Mouse (Mus musculus) megakaryocyte progenitor cell, adult 5-6 weeks (primary cell): ENCODE data around the gene Atf1. TPM values are rescaled to one million over a fixed set of nuclear protein-coding genes. Genes with fewer than 3 reads are reported as not detected.

Source experiments
- ATAC-seq: replicated peaks from 2 replicates; pipeline ENCODE4 v1.8.0; 2016; ENCODE audit warnings: mild to moderate bottlenecking, moderate TSS enrichment, inconsistent platforms; ENCODE audit not compliant: poor library complexity
- total RNA-seq, 2 experiments: library from RNA; stranded (forward) in 1 of 2; stranded (reverse) in 1 of 2; fragments of 157-497, 149-512 nt in 1 of 2; fragments of 200-1000 nt in 1 of 2; gene quantifications; 2 replicates each; pipeline versions ENCODE4 v1.2.3 to v1.2.4; 2015 to 2017

Gene Atf1
- total RNA-seq (2015) (92.3 and 95.8 TPM in 2 replicates), total RNA-seq (2017) (65.7 and 80.7 TPM in 2 replicates)

DNA sequence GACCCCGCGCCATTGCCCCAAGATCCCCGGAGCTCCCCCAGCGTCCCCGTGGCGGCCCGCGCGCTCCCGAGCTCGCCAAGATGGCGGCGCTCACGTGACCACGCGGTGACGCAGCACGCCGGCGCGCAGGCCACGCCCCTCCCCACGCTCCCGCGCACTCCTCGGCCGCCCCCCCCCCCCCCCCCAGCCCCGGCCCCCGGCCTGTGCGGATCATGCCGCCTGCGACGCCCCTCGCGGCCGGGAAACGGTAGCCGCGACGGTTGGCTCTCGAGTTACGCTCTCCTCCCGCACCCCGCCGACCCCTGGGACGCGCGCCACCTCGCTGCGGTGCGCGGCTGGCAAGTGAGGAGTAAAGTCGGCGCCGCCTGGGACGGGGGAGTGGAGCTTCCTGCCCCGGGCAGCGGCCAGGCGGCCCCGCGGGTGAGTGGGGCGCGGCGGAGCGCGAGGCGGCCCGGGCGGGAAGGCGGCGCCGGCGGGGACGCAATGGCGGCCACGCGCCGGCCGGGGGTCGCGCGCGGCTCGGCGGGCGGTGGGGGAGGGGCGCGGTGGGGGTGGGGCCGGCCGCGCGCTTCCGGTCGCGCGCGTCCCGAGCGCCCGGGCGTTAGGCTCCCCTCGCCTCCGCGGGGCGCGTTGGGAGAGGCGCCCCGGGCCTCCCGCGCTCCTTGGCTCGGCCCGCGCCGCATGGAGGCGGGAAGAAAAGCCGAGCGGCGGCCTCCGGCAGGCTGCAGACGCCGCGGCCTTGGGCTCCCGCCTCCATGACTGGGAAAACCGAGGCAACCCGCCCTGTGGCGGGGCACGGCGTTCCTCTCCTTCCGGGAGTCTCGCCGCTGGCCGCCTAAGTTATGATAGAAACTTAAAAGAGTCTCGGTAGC is at the start of gene Atf1:
TSS of gene Atf1 (plus strand) at position 157 of the 872 bp plus-strand sequence.
- ATAC-seq, result peak; percentile 59

- ATAC-seq, result no peak
These were observed 49.1 kb upstream of the Atf1 start for GRCm38 (mm10) chr15:100178487-100178886.

DNA sequence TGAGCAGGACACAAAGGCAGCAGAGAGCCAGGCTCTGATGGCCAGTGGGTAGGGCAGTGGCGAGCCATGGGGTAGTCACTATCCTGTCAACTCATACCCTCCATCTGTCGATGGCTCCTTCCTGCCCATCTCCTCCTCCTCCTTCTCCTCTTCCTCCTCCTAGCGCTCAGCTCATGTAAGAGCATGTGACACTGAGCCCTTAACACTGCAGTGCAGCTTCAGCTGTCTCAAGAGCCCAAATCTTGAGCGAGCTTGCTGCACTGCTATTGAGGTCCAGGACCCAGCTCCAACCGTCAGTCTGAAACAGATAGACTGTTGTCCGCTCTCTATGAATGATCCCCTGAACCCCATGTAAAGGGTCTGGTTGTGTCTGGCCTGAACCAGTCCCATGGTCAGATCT is 47.9 kb upstream of the Atf1 start:
- ATAC-seq, result peak; percentile 75

DNA sequence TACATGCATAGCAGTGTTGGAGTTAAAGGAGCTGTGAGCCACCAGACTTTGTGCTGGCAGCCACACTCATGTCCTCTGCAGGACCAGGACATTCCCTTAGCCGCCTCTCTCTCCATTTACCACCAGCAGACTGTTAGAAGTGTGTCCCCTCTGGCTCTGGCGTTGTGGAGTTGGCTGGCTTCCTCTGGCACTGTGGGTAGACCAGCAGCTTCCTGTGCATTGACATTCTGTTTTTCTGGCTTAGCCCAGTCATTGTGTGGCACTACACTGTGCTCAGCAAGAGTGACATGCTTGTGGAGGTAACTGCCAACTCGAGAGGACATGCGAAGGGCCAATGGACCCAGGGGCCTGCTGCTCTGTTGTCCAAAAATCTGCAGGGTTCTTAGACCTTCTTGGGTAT is 47.4 kb upstream of the Atf1 start:
- ATAC-seq, result peak; percentile 26; the same call in 1 of the 2 replicates

DNA sequence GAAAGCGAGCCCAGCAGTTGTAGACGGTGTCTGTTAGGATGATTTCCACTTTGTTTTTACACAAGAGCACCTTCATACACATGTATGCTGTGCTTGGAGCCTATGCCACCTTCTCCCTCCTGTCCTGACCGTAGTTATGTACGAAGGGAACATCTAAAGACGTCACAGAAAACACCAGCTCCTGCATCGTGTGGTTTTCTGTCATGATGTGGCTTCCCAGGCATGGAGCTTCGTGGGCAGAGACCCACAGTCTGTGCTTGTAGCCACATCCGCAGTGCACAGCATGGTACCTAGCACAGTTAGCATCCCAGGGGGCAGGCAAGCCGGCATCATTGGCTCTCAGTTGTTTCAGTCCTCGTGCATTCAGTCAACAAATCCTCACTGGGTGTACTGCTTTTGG is 45.8 kb upstream of the Atf1 start:
- no peak for ATAC-seq

DNA sequence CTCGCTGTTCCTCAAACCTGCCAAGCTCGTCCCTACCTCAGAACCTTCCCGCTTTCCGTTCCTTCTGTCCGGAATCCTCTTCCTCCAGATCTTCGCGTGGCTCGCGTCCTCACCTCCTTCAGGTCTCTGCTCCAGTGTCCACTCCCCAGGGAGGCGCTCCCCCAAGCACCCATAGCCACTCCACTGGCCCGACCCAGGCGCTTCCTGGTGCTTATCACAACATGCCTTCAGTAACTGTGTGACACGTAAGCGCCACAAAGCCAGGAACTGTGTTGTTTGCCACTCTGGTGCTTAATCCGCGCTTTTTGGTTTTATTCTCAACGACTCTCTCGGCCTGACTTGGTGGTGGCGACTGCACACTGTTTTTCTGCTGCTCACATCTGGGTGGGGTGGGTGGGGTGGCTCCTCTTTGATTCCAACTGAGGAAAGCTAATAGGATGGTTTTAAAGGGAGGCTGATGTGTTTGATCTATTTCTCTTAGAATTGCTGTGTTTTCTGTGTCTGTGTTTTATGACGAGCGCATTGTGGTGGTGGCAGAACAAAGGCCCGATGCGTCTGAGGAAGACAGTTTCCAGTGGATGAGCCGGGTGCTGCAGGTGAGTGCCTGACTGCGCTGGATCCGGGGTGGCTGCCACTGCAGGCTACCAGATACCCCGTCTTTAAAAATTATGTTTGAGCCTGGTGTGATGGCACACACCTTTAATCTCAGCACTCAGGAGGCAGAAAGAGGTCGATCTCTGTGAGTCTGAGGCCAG is 44.9 kb upstream of the Atf1 start:
- peak; percentile 23 for ATAC-seq

GRCm38 (mm10) chr15:100183510-100183909 is 44.1 kb upstream of the Atf1 start:
- ATAC-seq, result no peak

DNA sequence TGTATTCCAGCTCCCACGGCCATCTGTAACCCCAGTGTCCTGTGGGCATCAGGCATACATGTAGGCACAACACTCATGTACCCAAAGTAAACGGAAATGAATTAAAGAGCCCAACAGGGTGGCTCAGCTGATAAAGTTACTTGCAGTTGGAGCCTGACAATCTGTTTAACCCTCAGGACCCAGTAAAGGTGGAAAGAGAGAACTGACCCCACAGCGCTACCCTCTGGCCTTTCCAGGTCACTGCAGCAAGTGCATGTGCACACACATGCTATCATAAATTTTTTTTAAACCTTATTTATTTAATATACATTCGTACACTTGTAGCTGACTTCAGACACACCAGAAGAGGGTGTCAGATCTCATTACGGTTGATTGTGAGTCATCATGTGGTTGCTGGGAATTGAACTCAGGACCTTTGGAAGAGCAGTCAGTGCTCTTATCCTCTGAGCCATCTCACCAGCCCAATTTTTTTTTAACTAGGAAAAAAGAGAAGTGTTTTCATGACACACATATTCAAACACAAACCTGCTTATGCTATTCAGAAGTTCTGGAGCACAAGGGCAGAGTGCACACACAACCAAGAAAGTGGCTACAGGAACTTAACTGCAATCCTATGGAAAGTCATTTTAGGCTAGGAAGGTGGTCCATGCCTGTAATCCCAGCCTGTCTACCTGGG is 42.7 kb upstream of the Atf1 start:
- ATAC-seq, result peak; percentile 76

DNA sequence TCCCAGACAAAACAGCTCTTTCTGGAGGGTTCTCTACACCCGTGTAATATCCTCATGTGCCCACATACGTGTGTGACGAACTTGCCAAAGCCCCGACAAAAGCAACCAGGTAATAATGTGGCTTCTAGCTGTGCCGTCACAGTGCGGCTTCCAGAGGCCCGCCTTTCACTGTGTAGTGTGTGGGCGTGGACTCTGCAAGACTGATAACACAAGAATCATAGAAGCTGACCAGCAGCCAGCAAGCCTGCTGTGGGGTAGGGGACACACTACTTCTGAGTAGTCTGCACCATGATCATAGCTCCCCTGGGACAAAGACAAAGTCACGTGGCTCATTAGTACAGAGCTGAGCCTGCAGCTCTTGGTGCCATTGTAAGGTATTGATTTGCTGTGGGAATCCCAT is 41.4 kb upstream of the Atf1 start:
- ATAC-seq, result no peak

- peak; percentile 47 for ATAC-seq
These were observed 40.5 kb upstream of the Atf1 start for GRCm38 (mm10) chr15:100186882-100187672.

DNA sequence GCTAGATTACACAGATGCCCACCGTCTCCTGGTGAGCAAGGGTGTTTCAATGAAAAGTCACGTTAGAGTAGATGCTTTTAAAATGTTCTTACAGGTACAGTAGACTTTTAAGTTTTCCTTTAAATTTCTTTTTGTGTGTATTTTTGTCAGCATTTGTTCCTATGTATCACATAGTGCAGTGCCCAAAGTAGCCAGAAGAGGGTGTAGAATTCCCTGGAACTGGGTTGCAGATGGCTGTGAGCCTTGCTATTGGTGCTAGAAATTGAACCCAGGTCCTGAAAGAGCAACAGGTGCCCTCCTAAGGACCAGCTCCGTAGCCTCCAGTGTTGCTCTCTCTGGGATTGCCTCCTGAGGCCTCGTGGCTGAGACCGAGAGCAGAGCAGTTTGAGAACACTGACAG is 39.1 kb upstream of the Atf1 start:
- 0 out of 2 replicates have a peak, but pooled peaks have one; percentile 14 for ATAC-seq

- ATAC-seq, result no peak
These were observed 38.6 kb upstream of the Atf1 start for GRCm38 (mm10) chr15:100188962-100189404.

GRCm38 (mm10) chr15:100190083-100190482 is 37.5 kb upstream of the Atf1 start:
- ATAC-seq, result no peak

DNA sequence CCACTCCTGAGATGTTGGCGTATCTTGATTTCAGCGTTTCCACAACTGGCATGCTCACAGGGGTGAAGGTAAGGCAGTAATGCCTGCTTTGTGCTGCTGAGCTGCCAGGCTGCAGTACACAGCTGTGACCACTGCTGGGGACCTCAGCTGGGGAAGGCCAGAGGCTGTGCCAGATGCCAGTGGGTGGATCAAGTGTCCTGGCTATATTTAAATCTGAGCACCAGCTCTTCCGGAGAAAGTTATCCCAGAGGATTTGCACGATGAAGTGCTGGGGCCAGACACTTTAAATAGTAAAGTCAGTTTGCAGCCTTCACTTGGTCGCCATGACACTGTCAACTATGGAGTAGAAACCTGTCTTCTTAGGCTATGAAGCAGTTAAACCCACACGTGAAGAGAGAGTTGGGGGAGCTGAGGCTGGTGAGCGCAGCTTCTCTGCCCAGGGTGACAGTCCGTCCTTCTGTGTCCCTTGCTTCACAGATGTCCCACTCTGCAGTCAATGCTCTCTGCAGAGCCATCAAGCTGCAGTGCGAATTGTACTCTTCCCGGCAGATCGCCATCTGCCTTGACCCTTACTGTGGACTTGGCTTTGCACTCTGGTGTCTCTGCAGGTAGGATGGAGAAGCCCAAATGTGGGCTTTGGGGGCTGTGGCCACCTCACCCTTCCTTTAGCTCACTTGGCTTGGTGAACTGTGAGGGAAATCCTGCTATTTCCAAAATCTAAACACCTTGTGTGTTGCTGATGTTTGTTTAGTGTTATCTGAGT is 28.5 kb upstream of the Atf1 start:
- no peak for ATAC-seq

- ATAC-seq, result no peak
These were observed 27.8 kb upstream of the Atf1 start for GRCm38 (mm10) chr15:100199790-100200189.

DNA sequence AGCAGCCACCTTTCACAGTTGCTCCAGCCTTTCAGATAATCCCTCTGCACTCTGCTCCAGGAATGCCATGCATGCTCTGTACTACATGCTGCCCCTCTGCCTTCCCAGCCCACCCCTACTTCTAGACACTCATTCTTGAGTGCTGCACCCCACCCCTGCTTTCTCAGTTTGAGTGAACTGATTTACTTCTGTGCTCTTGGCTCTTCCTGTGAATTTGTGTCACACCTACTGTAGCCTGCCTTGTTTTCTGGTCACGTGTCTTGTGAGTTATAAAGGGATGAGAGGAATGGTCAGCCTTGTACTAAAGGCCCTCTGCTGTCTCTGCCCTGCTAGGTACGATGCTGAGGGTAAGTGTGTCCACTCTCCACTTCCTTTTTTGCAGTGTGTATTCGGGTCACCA is 25.8 kb upstream of the Atf1 start:
- ATAC-seq, result no peak

DNA sequence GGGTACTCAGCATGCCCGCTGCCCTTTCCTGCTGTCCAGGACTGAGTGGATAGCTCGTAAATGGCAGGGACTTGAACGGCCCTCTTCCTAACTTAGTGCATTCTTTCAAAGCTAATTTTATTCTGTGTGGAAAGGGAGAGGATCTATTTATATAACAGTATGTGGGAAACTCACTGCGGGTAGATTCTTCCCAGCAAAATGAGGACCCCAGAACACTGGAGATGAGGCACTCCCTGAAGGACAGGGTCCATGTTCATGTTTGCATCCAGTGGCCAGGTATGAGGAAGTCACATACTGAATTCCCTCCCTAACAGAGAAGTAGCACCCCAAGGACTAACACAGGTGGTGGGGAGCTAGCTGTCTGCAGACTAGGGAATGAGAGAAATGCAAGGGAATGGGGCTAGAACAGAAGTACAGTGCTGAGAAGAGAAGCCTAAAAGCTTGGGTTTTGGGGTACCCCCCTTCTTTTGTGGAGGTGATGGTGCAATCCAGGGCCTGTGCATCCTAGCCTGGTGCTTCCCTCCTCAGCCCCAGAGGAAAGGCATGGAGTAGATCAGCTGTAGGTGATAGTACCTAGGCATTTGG is 25.1 kb upstream of the Atf1 start:
- ATAC-seq, result no peak

DNA sequence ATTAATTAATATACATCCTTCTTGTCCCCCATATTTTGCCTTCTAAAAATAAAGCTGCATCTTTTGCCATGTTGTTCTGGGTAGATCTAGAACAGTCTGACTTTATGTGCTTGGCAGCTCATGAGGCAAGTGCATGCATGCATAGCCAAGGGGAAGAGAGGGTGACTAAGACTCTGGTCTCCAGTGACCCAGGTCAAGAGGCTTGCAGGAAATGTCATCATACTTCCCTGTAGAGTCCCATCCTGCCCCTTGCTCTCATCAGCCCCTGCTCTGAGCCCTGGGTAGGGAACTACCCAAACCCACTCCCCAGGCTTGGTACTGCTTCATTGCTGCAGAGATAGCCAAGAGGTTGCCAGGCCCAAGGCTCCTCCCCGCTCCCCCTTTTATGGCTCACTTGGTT is 23.0 kb upstream of the Atf1 start:
- peak; percentile 63 for ATAC-seq

DNA sequence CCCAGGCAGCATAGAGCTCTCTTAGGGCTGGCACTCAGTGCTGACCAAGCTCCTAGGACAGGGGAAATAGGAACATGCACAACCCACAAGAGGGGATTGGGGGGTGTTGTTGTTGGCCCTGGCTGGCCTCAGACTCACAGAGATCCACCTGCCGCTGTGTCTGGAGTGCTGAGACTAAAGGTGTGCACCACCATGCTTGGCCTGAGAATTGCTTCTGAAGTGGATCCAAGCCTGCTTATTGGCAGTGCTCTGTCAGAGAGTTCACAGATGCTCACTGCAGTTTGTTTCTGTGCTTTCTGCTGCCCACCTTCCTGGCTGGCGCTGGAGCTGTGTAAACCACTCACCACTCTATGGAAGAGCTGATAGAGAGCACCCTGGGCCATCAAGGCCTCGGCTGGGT is 17.6 kb upstream of the Atf1 start:
- ATAC-seq, result no peak
